Mouse (Mus musculus) heart, adult 2 months (tissue): ENCODE measurements around the gene Ugt1a7c. TPM values are rescaled to one million over a fixed set of nuclear protein-coding genes. Genes with fewer than 3 reads are reported as not detected.
A peak's percentile ranks its signal among the peaks of the same experiment; 100 is the strongest.
"Not testable (repeated sequence)": the region's sequence is repeated elsewhere in the genome, so short reads cannot be mapped to it uniquely, and the experiment has no call there.

Experiments
- DNase-seq, 2 experiments: peaks; one replicate each; pipeline ENCODE4 v3.0.0; 2021
- H3K27ac ChIP-seq: fragments of 200-600 bp; 2 replicates; pipeline ENCODE4 v1.8.1; 2022
- H3K27me3 ChIP-seq: fragments of 200-500 bp; 2 replicates; pipeline ENCODE4 v1.6.1; 2012; ENCODE audit warnings: mild to moderate bottlenecking, low read length, inconsistent platforms, mixed read lengths; ENCODE audit not compliant: control insufficient read depth, insufficient read depth
- H3K36me3 ChIP-seq: fragments of 200-500 bp; 2 replicates; pipeline ENCODE4 v1.6.1; 2012; ENCODE audit warnings: low read length, inconsistent platforms; ENCODE audit not compliant: control insufficient read depth, insufficient read depth
- H3K4me1 ChIP-seq: fragments of 200-500 bp; 2 replicates; pipeline ENCODE4 v1.6.1; 2011; ENCODE audit warnings: low read length; ENCODE audit not compliant: control insufficient read depth, insufficient read depth
- H3K4me3 ChIP-seq: fragments of 200-600 bp; 2 replicates; pipeline ENCODE4 v1.8.1; 2022
- H3K79me2 ChIP-seq: fragments of 200-500 bp; replicated peaks from 2 replicates; pipeline ENCODE4 v1.6.1; 2012; ENCODE audit warnings: mild to moderate bottlenecking, inconsistent platforms, low read length, moderate library complexity, mixed read lengths; ENCODE audit not compliant: control insufficient read depth, insufficient read depth
- H3K9ac ChIP-seq: fragments of 200-500 bp; 2 replicates; pipeline ENCODE4 v1.6.1; 2012; ENCODE audit warnings: low read depth, mild to moderate bottlenecking, control low read depth, inconsistent platforms, low read length, mixed read lengths
- CTCF ChIP-seq: fragments of 200-600 bp; IDR thresholded peaks from 2 replicates; pipeline ENCODE4 v1.8.1; 2022; ENCODE audit warnings: antibody characterized with exemption, mild to moderate bottlenecking, moderate library complexity
- EP300 ChIP-seq: fragments of 200-500 bp; IDR thresholded peaks from 2 replicates; pipeline ENCODE4 v1.6.1; 2011; ENCODE audit warnings: low read depth, low read length, control low read depth; ENCODE audit not compliant: insufficient read depth
- POLR2A ChIP-seq: fragments of 200-500 bp; IDR thresholded peaks from 2 replicates; pipeline ENCODE4 v1.6.1; 2011; ENCODE audit warnings: mild to moderate bottlenecking, low read depth, low read length, control low read depth; ENCODE audit not compliant: insufficient read depth
- WGBS: fragments of 180-500 bp; shearing (Covaris S2); methylation state at CpG from one replicate; pipeline ENCODE4 v1.1.7; 2018; 5-methylcytosine and 5-hydroxymethylcytosine counted together
- intact Hi-C: fragments of 180-260 bp; cut with DNase I; formaldehyde crosslinking; loops from one replicate; pipeline ENCODE4 v1.15.1; 2025
- polyA plus RNA-seq: library from polyadenylated mRNA; depleted of rRNA; stranded (reverse); fragments of >200 nt; gene quantifications from 2 replicates; pipeline ENCODE4 v1.2.3, GENCODE M21; 2012
- total RNA-seq, 2 experiments: library from RNA; stranded (reverse); gene quantifications; 2 replicates each; pipeline ENCODE4 v1.2.3; 2021

Gene Ugt1a7c
- total and polyA plus RNA-seq, 3 experiments, result 0.70 to 1.2 (median 0.90) TPM

- DNase-seq, result peak; percentile 24 to 34
- H3K4me1 ChIP-seq, result no peaks in the 10 kb centered on the region
- intact Hi-C loops, result no loop called here
- H3K79me2 ChIP-seq, result no peaks in the 10 kb centered on the region
- no peaks in the 10 kb centered on the region for H3K27me3 ChIP-seq
- no peaks in the 10 kb centered on the region for H3K36me3 ChIP-seq
- no peak for TF ChIP-seq EP300
- no peak for TF ChIP-seq CTCF
- no peak for TF ChIP-seq POLR2A
- no peak overlapping the region for H3K9ac ChIP-seq
- WGBS, result 56% methylated on average over 2 of the region's 2 CpGs
- no peak overlapping the region for H3K27ac ChIP-seq
- no peak overlapping the region for H3K4me3 ChIP-seq
Measured at GRCm38 (mm10) chr1:88224029-88224776, 129.3 kb downstream of the Ugt1a7c start.

GRCm38 (mm10) chr1:88225301-88225700, 130.4 kb downstream of the Ugt1a7c start:
- H3K27ac ChIP-seq, H3K4me3 ChIP-seq, H3K9ac ChIP-seq, H3K27me3 ChIP-seq, H3K4me1 ChIP-seq, H3K36me3 ChIP-seq, DNase-seq, H3K79me2 ChIP-seq, intact Hi-C loops: not testable (repeated sequence)
- 24% methylated on average over 2 of the region's 2 CpGs for WGBS

GRCm38 (mm10) chr1:88225741-88226140, 130.9 kb downstream of the Ugt1a7c start:
- no peak for TF ChIP-seq POLR2A
- no peak for TF ChIP-seq EP300
- no peak for TF ChIP-seq CTCF
- Histone ChIP-seq H3K27me3 (no peaks in the 10 kb centered on the region), H3K9ac (no peak overlapping the region), H3K4me1 (no peaks in the 10 kb centered on the region), H3K4me3 (no peak overlapping the region), H3K36me3 (no peaks in the 10 kb centered on the region), H3K27ac (no peak overlapping the region), H3K79me2 (no peaks in the 10 kb centered on the region)
- peak in 1 of 2 experiments; percentile 3 for DNase-seq
- intact Hi-C loops, result no loop called here

- no peak within 1 kb of the TSS for H3K9ac ChIP-seq
- DNase-seq, result peak; percentile 33 to 50
- no peaks in the 10 kb centered on the region for H3K27me3 ChIP-seq
- no peaks in the 10 kb centered on the region for H3K4me1 ChIP-seq
- no peak within 1 kb of the TSS for H3K27ac ChIP-seq
- WGBS, result 39% methylated on average over 5 of the region's 5 CpGs
- no peak within 1 kb of the TSS for H3K4me3 ChIP-seq
- intact Hi-C loops, result no loop called here
- H3K79me2 ChIP-seq, result no peaks in the 10 kb centered on the region
- TF ChIP-seq CTCF (no peak), EP300 (no peak), POLR2A (no peak)
- H3K36me3 ChIP-seq, result no peaks in the 10 kb centered on the region
Measured at GRCm38 (mm10) chr1:88226670-88227379, 132.0 kb downstream of the Ugt1a7c start, which contains the start of gene Mroh2a. Gene Mroh2a (plus strand): TSS chr1:88226986.

- H3K9ac ChIP-seq, result no peak overlapping the region
- H3K4me3 ChIP-seq, result no peak overlapping the region
- no peak overlapping the region for H3K27ac ChIP-seq
- no peaks in the 10 kb centered on the region for H3K36me3 ChIP-seq
- peak; percentile 20 to 28 for DNase-seq
- 48% methylated on average over 2 of the region's 2 CpGs for WGBS
- no peaks in the 10 kb centered on the region for H3K4me1 ChIP-seq
- no peaks in the 10 kb centered on the region for H3K79me2 ChIP-seq
- H3K27me3 ChIP-seq, result no peaks in the 10 kb centered on the region
- intact Hi-C loops, result no loop called here
- no peak for TF ChIP-seq CTCF
- TF ChIP-seq POLR2A, result no peak
- no peak for TF ChIP-seq EP300
Measured at GRCm38 (mm10) chr1:88227482-88227881, 132.6 kb downstream of the Ugt1a7c start.

GRCm38 (mm10) chr1:88228121-88228520, 133.3 kb downstream of the Ugt1a7c start:
- DNase-seq, result peak; percentile 18 to 28
- no peak overlapping the region for H3K9ac ChIP-seq

More at GRCm38 (mm10) chr1:88228121-88228520, 133.3 kb downstream of the Ugt1a7c start:
- Histone ChIP-seq H3K4me1 (no peaks in the 10 kb centered on the region), H3K4me3 (no peak overlapping the region), H3K27me3 (no peaks in the 10 kb centered on the region), H3K79me2 (no peaks in the 10 kb centered on the region), H3K36me3 (no peaks in the 10 kb centered on the region), H3K27ac (no peak overlapping the region)
- intact Hi-C loops, result no loop called here
- TF ChIP-seq EP300, result no peak
- TF ChIP-seq POLR2A, result no peak
- TF ChIP-seq CTCF, result no peak
- WGBS, result 66% methylated on average over 7 of the region's 7 CpGs
